25 mouse cellular contexts compared by ENCODE assay signal in the genomic region with DNA sequence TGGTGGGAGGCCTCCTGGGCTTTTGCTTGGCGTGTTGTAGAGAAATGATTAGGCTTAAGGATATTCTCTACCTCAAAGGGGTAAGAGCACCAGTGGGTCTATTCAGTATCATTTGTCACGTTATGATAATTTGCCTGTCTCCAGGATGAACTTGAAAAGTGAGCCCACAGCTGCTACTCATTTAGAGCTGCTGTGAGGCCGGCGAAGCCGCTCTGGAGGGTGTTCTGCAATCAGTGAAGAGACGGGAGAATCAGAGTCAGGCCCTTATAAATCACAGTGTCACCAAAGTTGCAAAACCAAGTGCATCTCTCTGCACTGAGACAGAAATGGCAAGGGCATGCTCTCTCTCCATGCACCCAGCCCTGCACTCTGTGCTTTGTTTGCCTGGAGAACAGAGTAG.
DNase-seq lines count a peak whose midpoint lies in the region; ATAC-seq lines count a peak whose summit lies in the region.
"Had no signal": no experiment of that assay in that cellular context is flagged by ENCODE, and none has a peak within 500 bp of the region (broad histone marks: within the 10 kb centered on the region; RNA-seq: fewer than 3 reads in every experiment).

No protein-coding gene starts in this region.

- H3K4me2 ChIP-seq in neural tube, embryonic 15.5 days, result no peak overlapping the region
- 0 out of 2 replicates have a peak overlapping the region, but pooled peaks have one; percentile 9 for H3K4me2 ChIP-seq in embryonic facial prominence, embryonic 13.5 days
- H3K4me2 ChIP-seq: heart, embryonic 15.5 days; liver, embryonic 15.5 days; lung, embryonic 15.5 days; midbrain, embryonic 15.5 days had no signal

- H3K4me3 ChIP-seq in neural tube, embryonic 15.5 days (replicated peaks), result no peak overlapping the region
- H3K4me3 ChIP-seq in embryonic facial prominence, embryonic 13.5 days, result no peak overlapping the region
- H3K4me3 ChIP-seq: forebrain, embryonic 10.5 days; heart, embryonic 15.5 days; liver, embryonic 15.5 days; lung, embryonic 15.5 days; megakaryocyte, embryonic 14.5 days; midbrain, embryonic 15.5 days; myocyte had no signal

- H3K9me3 ChIP-seq in neural tube, embryonic 15.5 days (replicated peaks), result no peaks in the 10 kb centered on the region
- H3K9me3 ChIP-seq in embryonic facial prominence, embryonic 13.5 days, result no peaks in the 10 kb centered on the region
- H3K9me3 ChIP-seq: forebrain, embryonic 10.5 days; heart, embryonic 15.5 days; liver, embryonic 15.5 days; lung, embryonic 15.5 days; megakaryocyte, embryonic 14.5 days; midbrain, embryonic 15.5 days had no signal

- ATAC-seq in neural tube, embryonic 15.5 days (ENCODE audit: low FRiP score), result no peak
- ATAC-seq in embryonic facial prominence, embryonic 13.5 days (ENCODE audit: insufficient number of reproducible peaks, insufficient read depth, low FRiP score, low TSS enrichment, low read depth), result no peak
- ATAC-seq: forebrain, embryonic 16.5 days; midbrain, embryonic 15.5 days had no signal

- no peak overlapping the region for H3K9ac ChIP-seq in neural tube, embryonic 15.5 days (replicated peaks)
- H3K9ac ChIP-seq in embryonic facial prominence, embryonic 13.5 days, result no peak overlapping the region
- H3K9ac ChIP-seq: heart, embryonic 15.5 days; liver, embryonic 15.5 days; lung, embryonic 15.5 days; midbrain, embryonic 15.5 days had no signal

- H3K4me1 ChIP-seq in neural tube, embryonic 15.5 days, result no peaks in the 10 kb centered on the region
- peaks cover 17% of the 10 kb centered on the region for H3K4me1 ChIP-seq in embryonic facial prominence, embryonic 13.5 days
- H3K4me1 ChIP-seq: forebrain, embryonic 10.5 days; heart, embryonic 15.5 days; liver, embryonic 15.5 days; lung, embryonic 15.5 days; megakaryocyte, embryonic 14.5 days; midbrain, embryonic 15.5 days had no signal

- no peaks in the 10 kb centered on the region for H3K36me3 ChIP-seq in neural tube, embryonic 15.5 days
- H3K36me3 ChIP-seq in embryonic facial prominence, embryonic 13.5 days, result no peaks in the 10 kb centered on the region
- H3K36me3 ChIP-seq: forebrain, embryonic 10.5 days; heart, embryonic 15.5 days; liver, embryonic 15.5 days; lung, embryonic 15.5 days; midbrain, embryonic 15.5 days had no signal

- WGBS in neural tube, embryonic 15.5 days, result 25% methylated on average over 6 of the region's 6 CpGs
- WGBS in embryonic facial prominence, embryonic 13.5 days, result 24% methylated on average over 6 of the region's 6 CpGs

- DNase-seq in adrenal gland, adult 2 months, result peak; percentile 16
- no peak for DNase-seq in adrenal gland, postnatal 36 days
- DNase-seq in neural tube, embryonic 10.5 days (ENCODE audit: extremely low spot score, low spot score), result peak; percentile 32
- peak; percentile 5 for DNase-seq in yolk sac, embryonic 10.5 days (ENCODE audit: low spot score)
- DNase-seq in spleen, postnatal 36 days (ENCODE audit: low spot score in 2 of 2), result no peak
- DNase-seq in urinary bladder, postnatal 4 days (ENCODE audit: low spot score in 2 of 2), result no peak
- DNase-seq: cerebellum, adult 8-10 months; gastrocnemius, postnatal 25 days; heart, postnatal 36 days; kidney, adult 18-20 months; layer of hippocampus, adult 9-11 months; liver; lung, postnatal 36 days; thymus, postnatal 14 days had no signal

- H3K27ac ChIP-seq in neural tube, embryonic 15.5 days (replicated peaks), result no peak overlapping the region
- 0 out of 2 replicates have a peak overlapping the region, but pooled peaks have one; percentile 44 for H3K27ac ChIP-seq in embryonic facial prominence, embryonic 13.5 days
- H3K27ac ChIP-seq: forebrain, embryonic 10.5 days; heart, embryonic 15.5 days; kidney, postnatal 0 days; liver, embryonic 15.5 days; lung, embryonic 15.5 days; midbrain, embryonic 15.5 days had no signal

- H3K27me3 ChIP-seq in neural tube, embryonic 15.5 days (replicated peaks), result no peaks in the 10 kb centered on the region
- H3K27me3 ChIP-seq in embryonic facial prominence, embryonic 13.5 days, result no peaks in the 10 kb centered on the region
- H3K27me3 ChIP-seq: heart, embryonic 15.5 days; liver, embryonic 15.5 days; lung, embryonic 15.5 days; megakaryocyte, embryonic 14.5 days; midbrain, embryonic 15.5 days had no signal

Comparison
In these comparisons a context has a peak if more than half of its experiments do, and no peak if none do; other contexts are left out.
1. DNase-seq: peak in adrenal gland, adult 2 months (single experiment), neural tube, embryonic 10.5 days (single experiment) and yolk sac, embryonic 10.5 days (single experiment); none in adrenal gland, postnatal 36 days (0 of 2), spleen, postnatal 36 days (0 of 2) and urinary bladder, postnatal 4 days (0 of 2).